Mouse (Mus musculus) CH12.LX (cell line): ENCODE data around the gene Col4a6. TPM values are rescaled to one million over a fixed set of nuclear protein-coding genes. Genes with fewer than 3 reads are reported as not detected.

Experiments
- DNase-seq: peaks from one replicate; pipeline ENCODE4 v3.0.0-alpha.2; 2013; ENCODE audit errors: extremely low read depth
- H3K27ac ChIP-seq: 2 replicates; pipeline ENCODE4 v1.5.1; 2012; ENCODE audit warnings: low read depth, mild to moderate bottlenecking, control low read depth, moderate library complexity; ENCODE audit not compliant: insufficient read depth
- H3K27me3 ChIP-seq: replicated peaks from 2 replicates; pipeline ENCODE3; 2012; ENCODE audit warnings: inconsistent platforms
- H3K36me3 ChIP-seq, 2 experiments: replicated peaks in 1 of 2; 2 replicates each; pipeline versions ENCODE3 to v1.6.1; 2012; ENCODE audit warnings: inconsistent platforms in 1 of 2, low read length in 1 of 2, mild to moderate bottlenecking in 1 of 2, mixed read lengths in 1 of 2, moderate library complexity in 1 of 2; ENCODE audit not compliant: control insufficient read depth in 1 of 2, insufficient read depth in 1 of 2
- H3K4me1 ChIP-seq, 2 experiments: 2 replicates each; pipeline ENCODE4 v1.6.1; 2012; ENCODE audit warnings: inconsistent platforms in 1 of 2, moderate library complexity in 1 of 2; ENCODE audit not compliant: insufficient read depth in 2 of 2, control insufficient read depth in 1 of 2
- H3K4me2 ChIP-seq: 2 replicates; pipeline ENCODE4 v1.6.1; 2012; ENCODE audit warnings: low read depth, mild to moderate bottlenecking, control low read depth; ENCODE audit not compliant: poor library complexity, insufficient read depth, severe bottlenecking
- H3K4me3 ChIP-seq, 3 experiments: fragments of 150-350 bp in 1 of 3; sonication (generic) in 1 of 3; replicated peaks in 1 of 3; 2 replicates each; pipeline versions ENCODE3 to v1.5.1; 2011 to 2012; ENCODE audit warnings: low read depth in 2 of 3, low read length in 2 of 3, mild to moderate bottlenecking in 2 of 3, moderate library complexity in 2 of 3, control low read depth in 1 of 3, improper control_type of control experiment in 1 of 3, inconsistent platforms in 1 of 3, mixed read lengths in 1 of 3; ENCODE audit not compliant: poor library complexity in 1 of 3
- H3K79me2 ChIP-seq: replicated peaks from 2 replicates; pipeline ENCODE4 v1.6.1; 2012; ENCODE audit warnings: mild to moderate bottlenecking, moderate library complexity; ENCODE audit not compliant: control insufficient read depth, poor library complexity, insufficient read depth, severe bottlenecking; ENCODE audit errors: extremely low read depth
- H3K9ac ChIP-seq: 2 replicates; pipeline ENCODE4 v1.6.1; 2012; ENCODE audit warnings: low read depth, mild to moderate bottlenecking, control low read depth, moderate library complexity; ENCODE audit not compliant: insufficient read depth
- H3K9me3 ChIP-seq: replicated peaks from 2 replicates; pipeline ENCODE3; 2012; ENCODE audit warnings: low read length, inconsistent platforms, mixed read lengths
- BHLHE40 ChIP-seq: IDR thresholded peaks from 2 replicates; pipeline ENCODE4 v1.6.1; 2011; ENCODE audit warnings: mild to moderate bottlenecking, low read depth, low read length, improper control_type of control experiment
- CHD2 ChIP-seq: IDR thresholded peaks from 2 replicates; pipeline ENCODE4 v1.6.1; 2011; ENCODE audit warnings: low read length, improper control_type of control experiment
- ETS1 ChIP-seq: conservative IDR thresholded peaks from 2 replicates; pipeline ENCODE4 v1.6.1; 2012; ENCODE audit warnings: low read depth, mild to moderate bottlenecking, inconsistent platforms, low read length, improper control_type of control experiment, moderate library complexity
- HCFC1 ChIP-seq: IDR thresholded peaks from 2 replicates; pipeline ENCODE4 v1.6.1; 2012; ENCODE audit warnings: low read depth, mild to moderate bottlenecking, inconsistent platforms, low read length, improper control_type of control experiment
- IRF4 ChIP-seq: IDR thresholded peaks from 2 replicates; pipeline ENCODE4 v1.6.1; 2014; ENCODE audit warnings: low read depth, mild to moderate bottlenecking, inconsistent platforms, low read length, improper control_type of control experiment
- JUN ChIP-seq: IDR thresholded peaks from 2 replicates; pipeline ENCODE4 v1.6.1; 2011; ENCODE audit warnings: low read depth, mild to moderate bottlenecking, low read length, improper control_type of control experiment, moderate library complexity; ENCODE audit not compliant: insufficient read depth
- KAT2A ChIP-seq: IDR thresholded peaks from 2 replicates; pipeline ENCODE4 v1.6.1; 2012; ENCODE audit warnings: low read length, improper control_type of control experiment, inconsistent platforms; ENCODE audit not compliant: insufficient replicate concordance
- MEF2A ChIP-seq: IDR thresholded peaks from 2 replicates; pipeline ENCODE4 v1.6.1; 2014; ENCODE audit warnings: low read depth, mild to moderate bottlenecking, inconsistent platforms, low read length, improper control_type of control experiment, borderline replicate concordance
- NRF1 ChIP-seq: IDR thresholded peaks from 2 replicates; pipeline ENCODE4 v1.6.1; 2014; ENCODE audit warnings: low read depth, mild to moderate bottlenecking, inconsistent platforms, low read length, improper control_type of control experiment, moderate library complexity
- PAX5 ChIP-seq: IDR thresholded peaks from 2 replicates; pipeline ENCODE4 v1.6.1; 2012; ENCODE audit warnings: low read length, inconsistent platforms, mixed read lengths
- RCOR1 ChIP-seq: conservative IDR thresholded peaks from 2 replicates; pipeline ENCODE4 v1.6.1; 2012; ENCODE audit warnings: low read depth, mild to moderate bottlenecking, inconsistent platforms, low read length, improper control_type of control experiment
- SMC3 ChIP-seq: IDR thresholded peaks from 2 replicates; pipeline ENCODE4 v1.6.1; 2011; ENCODE audit warnings: low read depth, low read length, improper control_type of control experiment
- TCF12 ChIP-seq: IDR thresholded peaks from 2 replicates; pipeline ENCODE4 v1.6.1; 2014; ENCODE audit warnings: low read depth, mild to moderate bottlenecking, inconsistent platforms, low read length, improper control_type of control experiment
- USF1 ChIP-seq: IDR thresholded peaks from 2 replicates; pipeline ENCODE4 v1.6.1; 2014; ENCODE audit warnings: low read depth, mild to moderate bottlenecking, inconsistent platforms, low read length, improper control_type of control experiment
- USF2 ChIP-seq: conservative IDR thresholded peaks from 2 replicates; pipeline ENCODE4 v1.6.1; 2011; ENCODE audit warnings: low read depth, low read length, improper control_type of control experiment
- ZMIZ1 ChIP-seq: IDR thresholded peaks from 2 replicates; pipeline ENCODE4 v1.6.1; 2012; ENCODE audit warnings: low read depth, mild to moderate bottlenecking, inconsistent platforms, low read length, improper control_type of control experiment
- dilution Hi-C: fragments of 300-500 bp; cut with MboI; formaldehyde crosslinking; loops from 2 replicates; pipeline ENCODE4 v1.14.3; 2020; ENCODE audit warnings: low sequenced_read_pairs; ENCODE audit not compliant: extremely low pct_unique_long_range_greater_than_20kb, extremely low pct_ligation_motif_present
- in situ Hi-C: fragments of 300-500 bp; cut with MboI; formaldehyde crosslinking; loops from 3 replicates; pipeline ENCODE4 v1.14.3; 2019; ENCODE audit warnings: low sequenced_read_pairs, low pct_ligation_motif_present, low pct_unique_long_range_greater_than_20kb, mixed read lengths
- polyA plus RNA-seq: library from polyadenylated mRNA; unstranded; fragments of >175 nt; gene quantifications from 2 replicates; pipeline ENCODE4 v1.2.1, GENCODE M21; 2012; ENCODE audit warnings: low read depth; ENCODE audit not compliant: insufficient read length
- total RNA-seq, 2 experiments: library from RNA; depleted of rRNA; stranded (reverse); fragments of 300-350 nt in 1 of 2; fragments of >200 nt in 1 of 2; gene quantifications; 2 replicates each; pipeline ENCODE4 v1.2.3; 2012 to 2014

Gene Col4a6
- 0.13 and 0.17 TPM in 2 replicates for total RNA-seq (2012; rRNA removed)
- total RNA-seq (2014; rRNA removed) = 0.07 and 0.09 TPM in 2 replicates
- polyA plus RNA-seq = 0.07 TPM in 1 of 2 replicates, not detected in the other

- Histone ChIP-seq H3K9ac (no peak within 1 kb of the TSS), H3K79me2 (no peaks in the 10 kb centered on the region)
- in situ Hi-C loops = no loop called here
Measured at GRCm38 (mm10) chrX:141473470-141474302, at the start of gene Col4a6. TSS of gene Col4a6 (minus strand) at chrX:141474076.

GRCm38 (mm10) chrX:141503125-141503524 lies 29.2 kb upstream of the Col4a6 start:
- TF ChIP-seq KAT2A (no peak), RCOR1 (no peak), MEF2A (no peak), NRF1 (no peak), ZMIZ1 (no peak), TCF12 (no peak), BHLHE40 (no peak), PAX5 (no peak), USF1 (no peak), JUN (no peak), IRF4 (no peak), ETS1 (no peak), USF2 (no peak), SMC3 (no peak)
- H3K36me3 ChIP-seq = no peaks in the 10 kb centered on the region
- in situ Hi-C loops = no loop called here
- no peak overlapping the region for H3K4me2 ChIP-seq
- DNase-seq = no peak
- H3K27me3 ChIP-seq = no peaks in the 10 kb centered on the region
- H3K4me1 ChIP-seq = no peaks in the 10 kb centered on the region
- H3K79me2 ChIP-seq = no peaks in the 10 kb centered on the region
- no peak overlapping the region for H3K27ac ChIP-seq
- no peak overlapping the region for H3K4me3 ChIP-seq
- no peak overlapping the region for H3K9ac ChIP-seq
- no peaks in the 10 kb centered on the region for H3K9me3 ChIP-seq
- dilution Hi-C loops = no loop called here

More at GRCm38 (mm10) chrX:141473470-141474302, at the start of gene Col4a6:
- H3K27me3 ChIP-seq = no peaks in the 10 kb centered on the region
- dilution Hi-C loops = no loop called here
- TF ChIP-seq ZMIZ1 = no peak
- no peak for TF ChIP-seq HCFC1
- TF ChIP-seq CHD2 = no peak
- TF ChIP-seq IRF4 = no peak
- no peak for TF ChIP-seq TCF12
- TF ChIP-seq RCOR1 = no peak
- TF ChIP-seq, all 38 proteins: peak for 0
- DNase-seq = peak; percentile 0
- Histone ChIP-seq H3K9me3 (no peaks in the 10 kb centered on the region), H3K4me3 (no peak within 1 kb of the TSS), H3K4me2 (peak within 1 kb of the TSS; percentile 88; the same call in 1 of the 2 replicates), H3K27ac (no peak within 1 kb of the TSS), H3K4me1 (no peaks in the 10 kb centered on the region), H3K36me3 (no peaks in the 10 kb centered on the region)
